Mouse (Mus musculus) limb, embryonic 11.5 days (tissue): ENCODE data around the gene Magi1. TPM values are rescaled to one million over a fixed set of nuclear protein-coding genes. Genes with fewer than 3 reads are reported as not detected.

Experiments used
- ATAC-seq: fragments of 200-750 bp; cut with Nextera tagmentation; 2 replicates; pipeline ENCODE4 v1.8.0; 2017; ENCODE audit warnings: low read depth; ENCODE audit not compliant: insufficient number of reproducible peaks, low FRiP score, low TSS enrichment
- DNase-seq: peaks from one replicate; pipeline ENCODE4 v3.0.0-alpha.2; 2015; ENCODE audit warnings: low spot score
- H3K27ac ChIP-seq: fragments of 300-500 bp; sonication (generic); replicated peaks from 2 replicates; pipeline ENCODE4 v1.5.1; 2014; ENCODE audit warnings: low read depth, mild to moderate bottlenecking, low read length
- H3K27me3 ChIP-seq: fragments of 300-500 bp; sonication (generic); 2 replicates; pipeline ENCODE4 v1.6.1; 2014; ENCODE audit warnings: mild to moderate bottlenecking, low read length, mixed read lengths; ENCODE audit not compliant: control insufficient read depth, insufficient read depth
- H3K36me3 ChIP-seq: fragments of 300-500 bp; sonication (generic); 2 replicates; pipeline ENCODE4 v1.6.1; 2014; ENCODE audit warnings: mild to moderate bottlenecking, low read length, moderate library complexity, mixed read lengths; ENCODE audit not compliant: control insufficient read depth, insufficient read depth
- H3K4me1 ChIP-seq: fragments of 300-500 bp; sonication (generic); 2 replicates; pipeline ENCODE4 v1.6.1; 2014; ENCODE audit warnings: low read length, mixed read lengths; ENCODE audit not compliant: control insufficient read depth, insufficient read depth
- H3K4me2 ChIP-seq: fragments of 300-500 bp; sonication (generic); 2 replicates; pipeline ENCODE4 v1.6.1; 2014; ENCODE audit warnings: low read depth, mild to moderate bottlenecking, moderate library complexity; ENCODE audit not compliant: severe bottlenecking
- H3K4me3 ChIP-seq: fragments of 300-500 bp; sonication (generic); 2 replicates; pipeline ENCODE4 v1.5.1; 2014; ENCODE audit warnings: low read depth, low read length
- H3K9ac ChIP-seq: fragments of 300-500 bp; sonication (generic); 2 replicates; pipeline ENCODE4 v1.6.1; 2014; ENCODE audit warnings: mild to moderate bottlenecking, low read length
- H3K9me3 ChIP-seq: fragments of 300-500 bp; sonication (generic); 2 replicates; pipeline ENCODE4 v1.6.1; 2016; ENCODE audit warnings: low read length; ENCODE audit not compliant: control insufficient read depth
- WGBS: fragments of 180-500 bp; shearing (Covaris S2); extraction: QIAGEN DNeasy Blood & Tissue Kit; methylation state at CpG from one replicate; pipeline ENCODE4 v1.1.7; 2014; 5-methylcytosine and 5-hydroxymethylcytosine counted together
- polyA plus RNA-seq: library from polyadenylated mRNA; unstranded; fragments of >200 nt; fragmentation: Nextera tagmentation; extraction: Ambion mirVana; gene quantifications from 2 replicates; pipeline ENCODE4 v1.2.1, GENCODE M21; 2014

The Magi1 gene
- polyA plus RNA-seq, 1 experiment from 2014 or later = 13.4 TPM

GRCm38 (mm10) chr6:94092500-94092899 is 191.2 kb downstream of the Magi1 start:
- ATAC-seq (peak; percentile 17; the same call in 1 of the 2 replicates), DNase-seq (no peak)
- Histone ChIP-seq H3K4me1 (peaks cover 33% of the 10 kb centered on the region), H3K36me3 (no peaks in the 10 kb centered on the region), H3K9me3 (no peaks in the 10 kb centered on the region), H3K4me3 (no peak overlapping the region), H3K9ac (no peak overlapping the region), H3K27me3 (no peaks in the 10 kb centered on the region), H3K4me2 (no peak overlapping the region), H3K27ac (no peak overlapping the region)
- WGBS = 58% methylated on average over 4 of the region's 4 CpGs

DNA sequence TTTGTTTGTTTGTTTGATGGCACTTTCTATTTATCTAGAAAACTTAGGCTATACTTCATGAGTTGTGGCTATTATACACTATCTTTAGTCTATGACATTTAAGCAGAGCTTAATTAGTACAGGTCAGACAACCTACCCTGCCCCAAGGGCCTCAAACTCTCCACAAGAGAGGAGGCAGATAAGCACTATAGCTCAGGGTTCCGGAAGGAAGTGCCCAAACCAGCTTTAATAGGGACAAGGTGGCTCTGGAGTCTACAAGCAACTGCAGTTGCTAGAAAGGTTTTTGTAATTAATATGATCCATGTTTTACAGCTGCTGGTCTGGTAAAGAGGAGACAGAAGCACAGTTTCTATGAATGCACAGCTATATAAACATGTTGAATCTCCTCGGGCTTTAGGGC is 196.9 kb downstream of the Magi1 start:
- H3K9ac ChIP-seq = no peak overlapping the region
- peaks cover 35% of the 10 kb centered on the region for H3K4me1 ChIP-seq
- H3K27me3 ChIP-seq = no peaks in the 10 kb centered on the region
- no peak overlapping the region for H3K27ac ChIP-seq
- 22% methylated on average over 2 of the region's 2 CpGs for WGBS
- no peak for DNase-seq
- no peak for ATAC-seq
- no peaks in the 10 kb centered on the region for H3K36me3 ChIP-seq
- no peak overlapping the region for H3K4me2 ChIP-seq
- H3K9me3 ChIP-seq = no peaks in the 10 kb centered on the region
- H3K4me3 ChIP-seq = no peak overlapping the region

DNA sequence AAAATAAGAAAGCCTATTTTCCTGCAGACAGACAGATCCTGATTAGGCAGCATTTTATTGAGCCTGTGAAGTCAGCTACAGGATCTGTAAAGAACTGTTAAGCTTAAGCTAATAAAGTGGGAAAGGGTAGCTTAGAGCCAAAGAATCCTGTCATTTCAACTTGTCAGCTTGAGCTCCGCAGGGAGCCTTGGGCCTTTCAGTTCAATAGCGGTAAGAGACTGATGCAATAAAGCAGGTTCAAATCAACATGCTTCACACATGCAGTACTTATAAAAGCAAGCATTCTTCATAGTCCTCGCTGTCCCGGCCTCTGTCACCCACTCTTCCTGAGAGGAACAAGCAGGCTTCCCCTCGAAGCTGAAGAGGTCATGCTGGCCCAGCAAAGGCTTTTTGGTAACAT is 199.0 kb downstream of the Magi1 start:
- ATAC-seq = no peak
- no peak overlapping the region for H3K27ac ChIP-seq
- no peak overlapping the region for H3K4me2 ChIP-seq
- 35% methylated on average over 5 of the region's 5 CpGs for WGBS
- DNase-seq = no peak
- H3K4me1 ChIP-seq = peaks cover 30% of the 10 kb centered on the region
- no peaks in the 10 kb centered on the region for H3K36me3 ChIP-seq
- H3K9me3 ChIP-seq = no peaks in the 10 kb centered on the region
- no peak overlapping the region for H3K9ac ChIP-seq
- H3K4me3 ChIP-seq = no peak overlapping the region
- no peaks in the 10 kb centered on the region for H3K27me3 ChIP-seq

- Histone ChIP-seq H3K27me3 (no peaks in the 10 kb centered on the region), H3K27ac (no peak overlapping the region), H3K4me1 (peaks cover 36% of the 10 kb centered on the region), H3K4me2 (no peak overlapping the region), H3K36me3 (no peaks in the 10 kb centered on the region), H3K9ac (no peak overlapping the region), H3K4me3 (no peak overlapping the region), H3K9me3 (no peaks in the 10 kb centered on the region)
- WGBS = 77% methylated on average over 7 of the region's 7 CpGs
- ATAC-seq (no peak), DNase-seq (no peak)
These were observed 200.3 kb downstream of the Magi1 start for GRCm38 (mm10) chr6:94083459-94083858.

DNA sequence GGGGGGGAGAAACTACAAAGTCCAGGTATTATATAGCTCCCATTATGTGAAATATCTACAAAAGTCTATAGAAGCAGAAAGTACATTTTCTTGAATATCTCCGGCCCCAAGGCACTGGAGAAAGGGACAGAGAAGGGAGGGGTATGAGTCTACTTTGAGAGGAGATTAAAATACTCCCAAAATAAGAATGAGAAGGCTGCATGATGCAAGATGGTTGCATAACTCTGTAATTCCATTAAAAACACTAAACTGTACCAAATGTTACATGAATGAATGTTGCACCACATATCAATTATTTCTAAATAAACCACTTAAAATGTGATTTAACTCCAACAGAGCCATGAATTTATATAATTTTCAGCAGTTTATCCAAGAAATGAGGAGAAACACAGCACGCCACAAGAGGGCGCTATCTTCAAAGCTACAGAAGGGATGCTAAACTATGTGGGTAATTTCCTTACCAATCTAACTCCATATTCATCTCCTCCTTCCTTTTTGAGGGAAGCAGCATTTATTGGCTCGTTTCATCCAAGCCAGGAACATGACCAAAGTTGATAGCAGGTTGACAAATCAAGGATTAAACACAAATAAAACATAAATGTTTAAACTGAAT is 202.7 kb downstream of the Magi1 start:
- H3K36me3 ChIP-seq = no peaks in the 10 kb centered on the region
- no peak overlapping the region for H3K9ac ChIP-seq
- peaks cover 16% of the 10 kb centered on the region for H3K4me1 ChIP-seq
- H3K4me2 ChIP-seq = no peak overlapping the region
- H3K27ac ChIP-seq = no peak overlapping the region
- WGBS = 18% methylated on average over 4 of the region's 4 CpGs
- DNase-seq = peak; percentile 87
- no peak for ATAC-seq
- no peaks in the 10 kb centered on the region for H3K9me3 ChIP-seq
- H3K27me3 ChIP-seq = no peaks in the 10 kb centered on the region
- H3K4me3 ChIP-seq = no peak overlapping the region

GRCm38 (mm10) chr6:94078934-94079333 is 204.8 kb downstream of the Magi1 start:
- Histone ChIP-seq H3K27me3 (no peaks in the 10 kb centered on the region), H3K27ac (no peak overlapping the region), H3K4me2 (no peak overlapping the region), H3K9me3 (no peaks in the 10 kb centered on the region), H3K4me3 (no peak overlapping the region), H3K4me1 (peaks cover 22% of the 10 kb centered on the region), H3K36me3 (no peaks in the 10 kb centered on the region), H3K9ac (no peak overlapping the region)
- ATAC-seq (0 out of 2 replicates have a peak, but pooled peaks have one; percentile 58), DNase-seq (no peak)
- 20% methylated on average over 8 of the region's 8 CpGs for WGBS

GRCm38 (mm10) chr6:94077013-94077412 is 206.7 kb downstream of the Magi1 start:
- Histone ChIP-seq H3K27me3 (no peaks in the 10 kb centered on the region), H3K27ac (no peak overlapping the region), H3K4me2 (no peak overlapping the region), H3K9ac (no peak overlapping the region), H3K9me3 (no peaks in the 10 kb centered on the region), H3K4me3 (no peak overlapping the region), H3K4me1 (peaks cover 19% of the 10 kb centered on the region), H3K36me3 (no peaks in the 10 kb centered on the region)
- ATAC-seq = no peak
- WGBS = 97% methylated on average over 3 of the region's 3 CpGs
- no peak for DNase-seq

GRCm38 (mm10) chr6:94075990-94076389 is 207.7 kb downstream of the Magi1 start:
- no peaks in the 10 kb centered on the region for H3K36me3 ChIP-seq
- no peak overlapping the region for H3K4me2 ChIP-seq
- peaks cover 19% of the 10 kb centered on the region for H3K4me1 ChIP-seq
- no peak overlapping the region for H3K4me3 ChIP-seq
- H3K9ac ChIP-seq = no peak overlapping the region
- DNase-seq (no peak), ATAC-seq (no peak)
- no peaks in the 10 kb centered on the region for H3K27me3 ChIP-seq
- WGBS = 87% methylated on average over 4 of the region's 4 CpGs
- no peaks in the 10 kb centered on the region for H3K9me3 ChIP-seq
- no peak overlapping the region for H3K27ac ChIP-seq

DNA sequence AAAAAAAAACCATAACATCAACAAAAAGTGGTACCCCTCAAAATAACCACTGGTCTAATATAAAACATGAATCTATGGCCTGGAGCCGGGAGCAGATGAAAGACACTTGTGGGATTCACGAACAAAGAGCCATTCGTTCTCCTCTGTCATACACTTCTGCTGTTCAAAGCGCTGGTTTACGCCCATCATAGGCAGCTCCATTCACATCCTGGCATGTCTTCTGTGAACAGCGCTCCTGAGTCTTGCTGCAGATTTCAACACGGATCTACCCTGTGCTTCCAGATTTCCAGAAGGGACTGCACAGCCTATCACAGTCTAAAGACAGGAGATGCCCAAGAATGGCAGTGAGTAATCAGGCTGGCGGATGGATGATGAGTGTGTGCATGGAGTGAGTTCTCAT is 208.5 kb downstream of the Magi1 start:
- H3K9me3 ChIP-seq = no peaks in the 10 kb centered on the region
- H3K4me2 ChIP-seq = peak overlapping the region; percentile 10; the same call in 1 of the 2 replicates
- peak; percentile 54 for DNase-seq
- H3K4me3 ChIP-seq = no peak overlapping the region
- H3K36me3 ChIP-seq = no peaks in the 10 kb centered on the region
- 33% methylated on average over 8 of the region's 8 CpGs for WGBS
- H3K27ac ChIP-seq = no peak overlapping the region
- H3K9ac ChIP-seq = no peak overlapping the region
- H3K4me1 ChIP-seq = peaks cover 19% of the 10 kb centered on the region
- H3K27me3 ChIP-seq = no peaks in the 10 kb centered on the region
- no peak for ATAC-seq
